Mouse (Mus musculus) E14TG2a.4 (cell line): Measurements from ENCODE around the gene Nfic.
A peak's percentile ranks its signal among the peaks of the same experiment; 100 is the strongest.

Experiments used
- H3K27me3 ChIP-seq: 2 replicates; pipeline ENCODE4 v1.6.1; 2014; ENCODE audit warnings: low read length, control low read depth; ENCODE audit not compliant: insufficient read depth
- H3K36me3 ChIP-seq: 2 replicates; pipeline ENCODE4 v1.6.1; 2014; ENCODE audit warnings: low read length, control low read depth; ENCODE audit not compliant: insufficient read depth
- H3K4me1 ChIP-seq: replicated peaks from 2 replicates; pipeline ENCODE4 v1.6.1; 2014; ENCODE audit warnings: low read depth, low read length, control low read depth
- H3K4me3 ChIP-seq: replicated peaks from 2 replicates; pipeline ENCODE4 v1.5.1; 2014; ENCODE audit warnings: mild to moderate bottlenecking, low read length
- H3K9me3 ChIP-seq: 2 replicates; pipeline ENCODE4 v1.6.1; 2014; ENCODE audit warnings: low read length, control low read depth
- CTCF ChIP-seq: conservative IDR thresholded peaks from 2 replicates; pipeline ENCODE4 v1.5.1; 2014; ENCODE audit warnings: low read length
- NANOG ChIP-seq: IDR thresholded peaks from 2 replicates; pipeline ENCODE4 v1.6.1; 2014; ENCODE audit warnings: borderline replicate concordance, low read length, mixed read lengths
- POU5F1 ChIP-seq: IDR thresholded peaks from 2 replicates; pipeline ENCODE4 v1.6.1; 2014; ENCODE audit warnings: low read length, borderline replicate concordance

The Nfic gene

GRCm38 (mm10) chr10:81366477-81367206, 88.8 kb downstream of the Nfic start:
- no peak for TF ChIP-seq CTCF
- TF ChIP-seq NANOG, result no peak
- TF ChIP-seq POU5F1, result no peak
- H3K9me3 ChIP-seq, result no peaks in the 10 kb centered on the region
- H3K4me1 ChIP-seq, result peaks cover 98% of the 10 kb centered on the region
- H3K36me3 ChIP-seq, result peaks cover 91% of the 10 kb centered on the region
- no peak overlapping the region for H3K4me3 ChIP-seq
- peaks cover 2% of the 10 kb centered on the region; the same call in 1 of the 2 replicates for H3K27me3 ChIP-seq

- peaks cover 98% of the 10 kb centered on the region for H3K4me1 ChIP-seq
- TF ChIP-seq NANOG, result no peak
- TF ChIP-seq CTCF, result no peak
- TF ChIP-seq POU5F1, result no peak
- H3K9me3 ChIP-seq, result no peaks in the 10 kb centered on the region
- H3K27me3 ChIP-seq, result peaks cover 2% of the 10 kb centered on the region; the same call in 1 of the 2 replicates
- H3K4me3 ChIP-seq, result peak within 1 kb of the TSS; percentile 66
- H3K36me3 ChIP-seq, result peaks cover 91% of the 10 kb centered on the region
Observed at GRCm38 (mm10) chr10:81365672-81366476, 89.6 kb downstream of the Nfic start, which contains the start of gene 4930404N11Rik. Gene 4930404N11Rik, minus strand, starts transcription at chr10:81365816.

- Histone ChIP-seq H3K9me3 (no peaks in the 10 kb centered on the region), H3K36me3 (peaks cover 91% of the 10 kb centered on the region), H3K27me3 (peaks cover 2% of the 10 kb centered on the region; the same call in 1 of the 2 replicates), H3K4me3 (peak overlapping the region; percentile 66; the same call in 1 of the 2 replicates), H3K4me1 (peaks cover 100% of the 10 kb centered on the region)
- TF ChIP-seq CTCF (no peak), NANOG (no peak), POU5F1 (no peak)
Observed at GRCm38 (mm10) chr10:81365073-81365472, 90.4 kb downstream of the Nfic start.

- TF ChIP-seq POU5F1 (no peak), CTCF (no peak), NANOG (no peak)
- peak overlapping the region; percentile 66 for H3K4me3 ChIP-seq
- H3K27me3 ChIP-seq, result peaks cover 2% of the 10 kb centered on the region; the same call in 1 of the 2 replicates
- H3K4me1 ChIP-seq, result peaks cover 100% of the 10 kb centered on the region
- H3K9me3 ChIP-seq, result no peaks in the 10 kb centered on the region
- H3K36me3 ChIP-seq, result peaks cover 91% of the 10 kb centered on the region
Observed at GRCm38 (mm10) chr10:81364666-81365065, 90.8 kb downstream of the Nfic start.

- H3K36me3 ChIP-seq, result peaks cover 91% of the 10 kb centered on the region
- peaks cover 100% of the 10 kb centered on the region for H3K4me1 ChIP-seq
- peaks cover 2% of the 10 kb centered on the region; the same call in 1 of the 2 replicates for H3K27me3 ChIP-seq
- no peaks in the 10 kb centered on the region for H3K9me3 ChIP-seq
- TF ChIP-seq CTCF (no peak), NANOG (no peak), POU5F1 (no peak)
- peak overlapping the region; percentile 66 for H3K4me3 ChIP-seq
Observed at GRCm38 (mm10) chr10:81363436-81364346, 91.7 kb downstream of the Nfic start.

- peak overlapping the region; percentile 66 for H3K4me3 ChIP-seq
- peaks cover 82% of the 10 kb centered on the region for H3K36me3 ChIP-seq
- peaks cover 98% of the 10 kb centered on the region for H3K4me1 ChIP-seq
- H3K27me3 ChIP-seq, result peaks cover 2% of the 10 kb centered on the region; the same call in 1 of the 2 replicates
- no peak for TF ChIP-seq NANOG
- TF ChIP-seq POU5F1, result no peak
- no peak for TF ChIP-seq CTCF
- H3K9me3 ChIP-seq, result no peaks in the 10 kb centered on the region
Observed at GRCm38 (mm10) chr10:81362336-81362949, 93.0 kb downstream of the Nfic start.

GRCm38 (mm10) chr10:81360721-81361120, 94.7 kb downstream of the Nfic start:
- Histone ChIP-seq H3K9me3 (no peaks in the 10 kb centered on the region), H3K27me3 (peaks cover 2% of the 10 kb centered on the region; the same call in 1 of the 2 replicates), H3K4me1 (peaks cover 94% of the 10 kb centered on the region), H3K4me3 (peak overlapping the region; percentile 50), H3K36me3 (peaks cover 65% of the 10 kb centered on the region)
- no peak for TF ChIP-seq CTCF
- TF ChIP-seq NANOG, result no peak
- TF ChIP-seq POU5F1, result no peak
